Mouse (Mus musculus) E14TG2a.4 (cell line): Measurements from ENCODE around the gene Gm49387.

Source experiments
- CTCF ChIP-seq: conservative IDR thresholded peaks from 2 replicates; pipeline ENCODE4 v1.5.1; 2014; ENCODE audit warnings: low read length
- NANOG ChIP-seq: IDR thresholded peaks from 2 replicates; pipeline ENCODE4 v1.6.1; 2014; ENCODE audit warnings: borderline replicate concordance, low read length, mixed read lengths
- POU5F1 ChIP-seq: IDR thresholded peaks from 2 replicates; pipeline ENCODE4 v1.6.1; 2014; ENCODE audit warnings: low read length, borderline replicate concordance

DNA sequence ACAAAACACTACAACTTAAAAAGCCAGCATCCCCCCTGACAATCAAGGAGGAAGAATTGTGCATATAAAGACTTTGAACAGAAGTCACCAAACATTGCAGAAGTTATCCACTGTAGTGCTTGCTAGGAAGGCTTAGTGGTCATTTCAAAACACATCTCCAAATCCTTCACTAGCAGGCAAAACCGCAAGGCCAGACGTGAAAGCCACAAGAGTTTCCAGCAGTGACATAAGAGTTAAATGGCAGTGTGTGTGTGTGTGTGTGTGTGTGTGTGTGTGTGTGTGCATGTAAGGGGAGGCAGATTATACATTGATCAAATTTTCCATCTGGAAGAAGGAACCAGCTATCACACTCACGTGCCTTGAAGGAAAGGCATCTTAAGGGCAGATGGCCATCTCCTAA, 22.7 kb downstream of the Gm49387 start:
- TF ChIP-seq CTCF (no peak), POU5F1 (no peak), NANOG (no peak)
